Mouse (Mus musculus): ENCODE data around the gene Nrde2. TPM values are rescaled to one million over a fixed set of nuclear protein-coding genes. Genes with fewer than 3 reads are reported as not detected.

Nrde2 gene
- polyA plus RNA-seq, 1 experiment = 8.3 TPM

DNA sequence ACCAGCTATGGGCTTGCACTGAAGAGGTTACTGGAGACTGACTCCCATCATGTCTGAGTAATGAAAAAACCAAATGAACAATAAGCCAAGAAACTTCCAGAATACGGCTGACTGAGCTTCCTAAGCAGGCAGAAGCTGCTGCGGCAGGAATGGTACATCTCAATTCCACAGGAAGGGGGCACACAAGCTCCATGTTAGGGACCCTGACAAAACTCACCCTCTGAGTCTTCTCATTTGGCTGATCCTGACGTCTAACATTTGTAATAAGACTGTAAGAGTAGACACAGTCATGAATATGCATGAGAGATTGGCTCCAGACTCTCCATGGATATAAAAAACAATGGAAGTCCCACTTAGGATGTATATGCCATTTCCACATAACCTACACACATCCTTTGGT, 6.7 kb upstream of the Nrde2 start:
- DNase-seq = peak; percentile 51
- H3K27ac ChIP-seq (ENCODE audit: insufficient read depth, low read depth, low read length) = no peak overlapping the region
- H3K27me3 ChIP-seq (replicated peaks; ENCODE audit: control insufficient read depth, insufficient read depth, low read length) = no peaks in the 10 kb centered on the region
- no peak for TF ChIP-seq POLR2A (IDR thresholded peaks at IDR 0.05; ENCODE audit: low read depth, low read length)
- peak; percentile 57 for TF ChIP-seq CTCF (conservative IDR thresholded peaks at IDR 0.05; ENCODE audit: insufficient read depth, insufficient read length, low read depth, low read length)
- H3K4me3 ChIP-seq (ENCODE audit: insufficient read depth, low read depth, low read length) = no peak overlapping the region
- H3K36me3 ChIP-seq (ENCODE audit: control insufficient read depth, insufficient read depth, low read length) = no peaks in the 10 kb centered on the region
- 26% methylated on average over 3 of the region's 3 CpGs for WGBS
- H3K4me1 ChIP-seq (ENCODE audit: control insufficient read depth, insufficient read depth, low read length) = no peaks in the 10 kb centered on the region

GRCm38 (mm10) chr12:100164991-100165500, 5.6 kb upstream of the Nrde2 start:
- TF ChIP-seq CTCF (conservative IDR thresholded peaks at IDR 0.05; ENCODE audit: insufficient read depth, insufficient read length, low read depth, low read length) (no peak), POLR2A (IDR thresholded peaks at IDR 0.05; ENCODE audit: low read depth, low read length) (no peak)
- H3K4me3 ChIP-seq (ENCODE audit: insufficient read depth, low read depth, low read length) = no peak overlapping the region
- no peaks in the 10 kb centered on the region for H3K4me1 ChIP-seq (ENCODE audit: control insufficient read depth, insufficient read depth, low read length)
- H3K27me3 ChIP-seq (replicated peaks; ENCODE audit: control insufficient read depth, insufficient read depth, low read length) = no peaks in the 10 kb centered on the region
- 85% methylated on average over 7 of the region's 7 CpGs for WGBS
- DNase-seq = no peak
- H3K36me3 ChIP-seq (ENCODE audit: control insufficient read depth, insufficient read depth, low read length) = no peaks in the 10 kb centered on the region
- no peak overlapping the region for H3K27ac ChIP-seq (ENCODE audit: insufficient read depth, low read depth, low read length)

- DNase-seq = no peak
- Histone ChIP-seq H3K4me3 (ENCODE audit: insufficient read depth, low read depth, low read length) (no peak overlapping the region), H3K27ac (ENCODE audit: insufficient read depth, low read depth, low read length) (no peak overlapping the region), H3K4me1 (ENCODE audit: control insufficient read depth, insufficient read depth, low read length) (no peaks in the 10 kb centered on the region), H3K36me3 (ENCODE audit: control insufficient read depth, insufficient read depth, low read length) (0 out of 2 replicates have a peak, but pooled peaks cover under 1% of the 10 kb centered on the region), H3K27me3 (replicated peaks; ENCODE audit: control insufficient read depth, insufficient read depth, low read length) (no peaks in the 10 kb centered on the region)
- TF ChIP-seq POLR2A (IDR thresholded peaks at IDR 0.05; ENCODE audit: low read depth, low read length) (no peak), CTCF (conservative IDR thresholded peaks at IDR 0.05; ENCODE audit: insufficient read depth, insufficient read length, low read depth, low read length) (no peak)
- WGBS = 95% methylated on average over 7 of the region's 7 CpGs
These were observed 7.0 kb downstream of the Nrde2 start for GRCm38 (mm10) chr12:100152466-100152865.

GRCm38 (mm10) chr12:100144269-100144668, 15.2 kb downstream of the Nrde2 start:
- no peak for TF ChIP-seq CTCF (conservative IDR thresholded peaks at IDR 0.05; ENCODE audit: insufficient read depth, insufficient read length, low read depth, low read length)
- peak; percentile 54 for DNase-seq
- 57% methylated on average over 5 of the region's 5 CpGs for WGBS
- peaks cover 4% of the 10 kb centered on the region; the same call in 1 of the 2 replicates for H3K4me1 ChIP-seq (ENCODE audit: control insufficient read depth, insufficient read depth, low read length)
- H3K27me3 ChIP-seq (replicated peaks; ENCODE audit: control insufficient read depth, insufficient read depth, low read length) = no peaks in the 10 kb centered on the region
- no peak overlapping the region for H3K27ac ChIP-seq (ENCODE audit: insufficient read depth, low read depth, low read length)
- H3K36me3 ChIP-seq (ENCODE audit: control insufficient read depth, insufficient read depth, low read length) = 0 out of 2 replicates have a peak, but pooled peaks cover 2% of the 10 kb centered on the region
- H3K4me3 ChIP-seq (ENCODE audit: insufficient read depth, low read depth, low read length) = no peak overlapping the region

DNA sequence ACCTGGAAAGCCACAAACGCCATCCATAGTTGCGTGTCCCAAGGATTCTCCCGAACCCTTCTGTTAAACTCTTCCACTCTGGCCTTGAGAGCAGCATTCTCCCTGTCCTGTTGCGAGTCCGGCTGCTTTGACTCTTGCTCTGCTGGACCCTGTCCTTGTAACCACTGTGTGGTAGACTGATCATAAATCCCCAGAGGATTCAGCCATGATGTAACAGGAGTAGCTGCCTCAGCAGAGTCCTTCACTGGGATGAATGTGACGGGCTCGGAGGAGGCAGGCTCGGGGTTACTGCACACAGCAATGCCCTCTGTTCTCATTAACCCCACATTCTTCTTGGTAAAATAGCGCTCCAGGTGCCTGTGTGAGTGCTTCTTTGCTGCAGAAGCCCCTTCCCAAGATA, 15.7 kb downstream of the Nrde2 start:
- 72% methylated on average over 9 of the region's 9 CpGs for WGBS
- Histone ChIP-seq H3K27ac (ENCODE audit: insufficient read depth, low read depth, low read length) (no peak overlapping the region), H3K4me1 (ENCODE audit: control insufficient read depth, insufficient read depth, low read length) (peaks cover 4% of the 10 kb centered on the region; the same call in 1 of the 2 replicates), H3K4me3 (ENCODE audit: insufficient read depth, low read depth, low read length) (no peak overlapping the region), H3K36me3 (ENCODE audit: control insufficient read depth, insufficient read depth, low read length) (peaks cover 3% of the 10 kb centered on the region; the same call in 1 of the 2 replicates), H3K27me3 (replicated peaks; ENCODE audit: control insufficient read depth, insufficient read depth, low read length) (no peaks in the 10 kb centered on the region)
- peak; percentile 38 for DNase-seq
- no peak for TF ChIP-seq POLR2A (IDR thresholded peaks at IDR 0.05; ENCODE audit: low read depth, low read length)
- TF ChIP-seq CTCF (conservative IDR thresholded peaks at IDR 0.05; ENCODE audit: insufficient read depth, insufficient read length, low read depth, low read length) = no peak

DNA sequence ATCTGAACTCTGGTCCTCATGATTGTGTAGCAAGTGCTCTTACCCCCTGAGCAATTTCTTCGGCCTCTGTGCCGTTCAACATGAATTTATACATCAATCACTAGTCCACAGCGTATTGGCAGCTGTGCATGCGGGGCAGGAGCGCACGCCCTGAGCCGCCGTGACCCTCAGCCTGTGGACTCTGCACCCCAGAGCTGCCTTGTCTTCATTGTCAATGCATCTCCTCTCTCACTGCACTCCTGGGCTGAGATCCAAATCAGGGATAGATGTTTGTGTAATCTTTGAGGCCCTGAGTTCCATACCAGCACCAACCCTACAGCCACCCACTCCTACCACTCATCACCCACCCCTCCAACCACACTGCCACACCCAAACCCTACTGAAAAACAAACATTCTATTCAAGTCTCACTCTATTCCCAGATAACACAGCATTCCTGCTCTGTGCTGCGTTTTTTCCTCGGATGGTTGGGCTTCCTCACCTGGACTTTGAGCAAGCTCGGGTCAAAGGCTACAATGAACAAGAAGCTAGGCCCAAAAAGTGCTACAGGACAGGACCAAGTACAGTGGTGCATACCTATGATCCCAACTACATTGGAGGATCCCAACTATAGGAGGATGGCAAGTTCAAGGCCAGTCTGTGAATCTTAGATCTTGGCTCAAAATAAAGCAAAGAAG, 16.5 kb downstream of the Nrde2 start:
- peak; percentile 86 for DNase-seq
- 58% methylated on average over 11 of the region's 11 CpGs for WGBS

GRCm38 (mm10) chr12:100135117-100135516, 24.3 kb downstream of the Nrde2 start:
- Histone ChIP-seq H3K4me1 (ENCODE audit: control insufficient read depth, insufficient read depth, low read length) (no peaks in the 10 kb centered on the region), H3K27me3 (replicated peaks; ENCODE audit: control insufficient read depth, insufficient read depth, low read length) (no peaks in the 10 kb centered on the region), H3K27ac (ENCODE audit: insufficient read depth, low read depth, low read length) (no peak overlapping the region), H3K4me3 (ENCODE audit: insufficient read depth, low read depth, low read length) (no peak overlapping the region), H3K36me3 (ENCODE audit: control insufficient read depth, insufficient read depth, low read length) (peaks cover 2% of the 10 kb centered on the region)
- DNase-seq = no peak
- TF ChIP-seq POLR2A (IDR thresholded peaks at IDR 0.05; ENCODE audit: low read depth, low read length) (no peak), CTCF (conservative IDR thresholded peaks at IDR 0.05; ENCODE audit: insufficient read depth, insufficient read length, low read depth, low read length) (no peak)
- 85% methylated on average over 3 of the region's 3 CpGs for WGBS

More for the DNA sequence above, 16.5 kb downstream of the Nrde2 start:
- H3K27ac ChIP-seq (ENCODE audit: insufficient read depth, low read depth, low read length) = no peak overlapping the region
- peaks cover 3% of the 10 kb centered on the region; the same call in 1 of the 2 replicates for H3K36me3 ChIP-seq (ENCODE audit: control insufficient read depth, insufficient read depth, low read length)
- H3K27me3 ChIP-seq (replicated peaks; ENCODE audit: control insufficient read depth, insufficient read depth, low read length) = no peaks in the 10 kb centered on the region
- H3K4me1 ChIP-seq (ENCODE audit: control insufficient read depth, insufficient read depth, low read length) = peaks cover 4% of the 10 kb centered on the region; the same call in 1 of the 2 replicates
- H3K4me3 ChIP-seq (ENCODE audit: insufficient read depth, low read depth, low read length) = no peak overlapping the region
- TF ChIP-seq POLR2A (IDR thresholded peaks at IDR 0.05; ENCODE audit: low read depth, low read length) (no peak), CTCF (conservative IDR thresholded peaks at IDR 0.05; ENCODE audit: insufficient read depth, insufficient read length, low read depth, low read length) (no peak)

All from kidney, adult 2 months (tissue).